Mouse (Mus musculus) heart, embryonic 10.5 days (tissue): Measurements from ENCODE around the gene Olfr356. TPM values are rescaled to one million over a fixed set of nuclear protein-coding genes. Genes with fewer than 3 reads are reported as not detected.

ENCODE experiments used
- DNase-seq: peaks from one replicate; pipeline ENCODE4 v3.0.0-alpha.2; 2017; ENCODE audit warnings: low spot score
- H3K27ac ChIP-seq: fragments of 300-500 bp; sonication (generic); 2 replicates; pipeline ENCODE4 v1.5.1; 2016; ENCODE audit warnings: mild to moderate bottlenecking
- H3K27me3 ChIP-seq: fragments of 300-500 bp; sonication (generic); 2 replicates; pipeline ENCODE4 v1.6.1; 2016; ENCODE audit warnings: mild to moderate bottlenecking; ENCODE audit not compliant: poor library complexity, insufficient read depth, severe bottlenecking
- H3K36me3 ChIP-seq: fragments of 300-500 bp; sonication (generic); 2 replicates; pipeline ENCODE4 v1.6.1; 2016; ENCODE audit warnings: mild to moderate bottlenecking, moderate library complexity
- H3K4me1 ChIP-seq: fragments of 300-500 bp; sonication (generic); 2 replicates; pipeline ENCODE4 v1.6.1; 2016; ENCODE audit warnings: mild to moderate bottlenecking
- H3K4me3 ChIP-seq: fragments of 300-500 bp; sonication (generic); 2 replicates; pipeline ENCODE4 v1.5.1; 2016; ENCODE audit warnings: mild to moderate bottlenecking, moderate library complexity
- H3K9me3 ChIP-seq: fragments of 300-500 bp; sonication (generic); 2 replicates; pipeline ENCODE4 v1.6.1; 2016; ENCODE audit warnings: mild to moderate bottlenecking, moderate library complexity
- WGBS: fragments of 180-500 bp; shearing (Covaris S2); methylation state at CpG from one replicate; pipeline ENCODE4 v1.1.7; 2016; 5-methylcytosine and 5-hydroxymethylcytosine counted together
- polyA plus RNA-seq: library from polyadenylated mRNA; unstranded; fragments of >200 nt; fragmentation: Nextera tagmentation; extraction: Ambion mirVana; gene quantifications from 2 replicates; pipeline ENCODE4 v1.2.1, GENCODE M21; 2016

Gene Olfr356
- not detected in 2 replicates for polyA plus RNA-seq

DNA sequence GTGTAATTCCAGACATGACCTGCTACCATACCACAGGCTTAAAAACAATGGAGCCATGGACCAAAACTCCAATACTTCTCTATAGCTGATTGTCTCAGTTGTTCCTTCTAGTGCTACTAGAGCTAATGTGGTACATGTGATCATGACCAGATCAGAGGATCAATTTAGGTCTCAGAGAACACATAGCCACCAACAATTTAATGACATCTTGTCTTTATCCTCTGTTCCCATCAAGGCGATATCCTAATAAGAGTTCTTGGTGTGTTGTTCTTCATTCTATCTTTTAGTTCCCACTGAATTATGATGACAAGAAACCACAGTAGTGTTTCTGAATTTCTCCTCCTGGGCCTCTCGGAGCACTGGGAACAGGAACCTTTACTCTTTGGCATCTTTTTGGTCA is at the start of gene Olfr356:
Olfr356 (plus strand) TSS at position 301 of the 400 bp plus-strand sequence.
- H3K9me3 ChIP-seq = peaks cover 4% of the 10 kb centered on the region
- H3K36me3 ChIP-seq = no peaks in the 10 kb centered on the region
- no peak within 1 kb of the TSS for H3K27ac ChIP-seq
- no peaks in the 10 kb centered on the region for H3K4me1 ChIP-seq
- WGBS = 73% methylated on average over 2 of the region's 2 CpGs
- no peaks in the 10 kb centered on the region for H3K27me3 ChIP-seq
- H3K4me3 ChIP-seq = no peak within 1 kb of the TSS
- DNase-seq = no peak

DNA sequence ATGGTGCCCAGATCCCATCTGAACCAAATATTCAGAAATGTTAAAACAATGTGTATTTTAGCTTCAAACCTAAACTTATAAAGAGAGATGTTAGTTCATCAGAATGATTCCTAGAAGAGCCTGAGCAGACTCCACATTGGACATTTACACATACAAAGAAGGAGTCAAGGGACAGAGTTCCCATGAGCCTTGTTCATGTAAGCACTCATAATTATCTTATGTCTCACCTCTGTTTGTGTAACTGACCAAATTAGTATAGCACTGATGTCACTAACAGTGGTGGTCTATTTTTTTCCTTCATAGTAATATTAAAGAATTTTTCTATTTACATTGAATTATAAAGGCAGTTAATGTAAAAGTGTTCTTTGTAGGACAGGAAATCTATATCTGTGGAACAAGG is 44.1 kb upstream of the Olfr356 start, which contains the start of gene Olfr353:
Olfr353 (minus strand) TSS at position 101 of the 400 bp plus-strand sequence.
- Histone ChIP-seq H3K4me3 (no peak within 1 kb of the TSS), H3K27ac (no peak within 1 kb of the TSS), H3K9me3 (0 out of 2 replicates have a peak, but pooled peaks cover 8% of the 10 kb centered on the region), H3K27me3 (no peaks in the 10 kb centered on the region), H3K36me3 (no peaks in the 10 kb centered on the region), H3K4me1 (no peaks in the 10 kb centered on the region)
- no peak for DNase-seq

DNA sequence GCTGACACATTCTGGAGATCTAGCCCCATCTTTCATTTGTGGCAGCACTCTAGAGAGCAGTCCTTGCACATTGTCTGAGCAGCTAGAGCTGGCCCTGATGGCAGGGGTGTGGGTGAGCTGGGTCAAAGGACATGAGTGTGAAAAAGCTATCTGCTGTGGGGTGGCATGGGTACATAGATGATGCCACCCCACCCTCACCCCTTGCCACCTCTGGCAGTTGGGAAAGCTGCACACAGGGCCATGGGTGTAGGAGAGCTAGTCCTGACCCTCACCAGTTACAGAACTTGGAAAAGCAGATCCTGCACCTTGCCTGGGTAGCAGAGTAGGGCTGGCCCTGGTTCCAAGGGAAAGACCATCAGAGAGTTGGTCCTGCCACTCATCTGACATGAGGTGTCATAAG is 39.8 kb upstream of the Olfr356 start:
- no peaks in the 10 kb centered on the region for H3K4me1 ChIP-seq

DNA sequence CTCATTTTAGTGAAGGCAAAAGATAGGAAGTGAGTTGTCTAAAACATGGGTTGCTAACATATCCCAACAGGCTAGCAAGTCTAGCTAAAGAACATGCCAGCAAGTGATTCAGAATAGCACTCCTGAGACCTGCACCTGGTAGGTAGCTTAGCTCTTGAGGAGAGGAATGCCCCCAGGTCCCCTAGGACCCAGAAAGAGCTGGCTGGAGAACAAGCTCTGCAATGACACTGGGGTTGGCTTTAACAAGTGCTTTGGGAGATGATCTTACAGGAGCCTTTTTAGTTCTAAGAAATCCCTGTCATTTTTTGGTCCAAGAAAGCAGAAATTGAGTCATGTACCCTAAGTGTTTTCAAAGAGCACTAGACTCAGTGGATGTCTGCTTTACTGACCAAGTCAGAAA is 31.5 kb upstream of the Olfr356 start, which contains the start of gene Olfr354:
Olfr354 (plus strand) TSS at position 301 of the 400 bp plus-strand sequence.
- Histone ChIP-seq H3K9me3 (peaks cover 8% of the 10 kb centered on the region), H3K36me3 (no peaks in the 10 kb centered on the region), H3K27me3 (no peaks in the 10 kb centered on the region), H3K27ac (no peak within 1 kb of the TSS), H3K4me3 (no peak within 1 kb of the TSS), H3K4me1 (no peaks in the 10 kb centered on the region)
- DNase-seq = no peak

More for the DNA sequence above, 39.8 kb upstream of the Olfr356 start:
- Histone ChIP-seq H3K9me3 (peaks cover 17% of the 10 kb centered on the region; the same call in 1 of the 2 replicates), H3K27ac (no peak overlapping the region), H3K27me3 (no peaks in the 10 kb centered on the region), H3K4me3 (no peak overlapping the region), H3K36me3 (no peaks in the 10 kb centered on the region)
- DNase-seq = no peak

DNA sequence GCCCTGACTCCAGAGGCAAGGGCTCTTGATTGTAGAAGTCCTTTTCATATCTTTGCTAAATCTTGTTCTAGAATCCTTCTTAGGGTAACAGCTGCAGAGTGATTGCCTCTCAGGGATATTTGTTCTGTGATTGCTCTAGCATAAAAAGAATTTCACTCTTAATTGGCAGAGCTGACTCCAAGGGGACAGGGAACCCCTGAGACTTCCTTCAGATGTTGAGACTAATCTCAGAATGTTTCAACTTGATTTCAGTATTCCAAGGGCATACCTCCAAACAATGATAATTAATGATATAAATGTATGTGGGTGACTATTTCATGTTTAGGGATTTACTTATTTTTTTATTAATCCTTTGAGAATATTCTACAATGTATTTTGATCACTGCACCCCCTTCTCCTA is 8.1 kb upstream of the Olfr356 start, which contains the start of gene Olfr355:
Olfr355 (minus strand) TSS at position 101 of the 400 bp plus-strand sequence.
- no peak for DNase-seq
- Histone ChIP-seq H3K4me1 (no peaks in the 10 kb centered on the region), H3K4me3 (no peak within 1 kb of the TSS), H3K27me3 (no peaks in the 10 kb centered on the region), H3K27ac (no peak within 1 kb of the TSS), H3K36me3 (no peaks in the 10 kb centered on the region), H3K9me3 (peaks cover 6% of the 10 kb centered on the region; the same call in 1 of the 2 replicates)

Other genes with a start within 250 kb of the Olfr356 start
- not detected in 2 replicates for gene Olfr347, start 205.2 kb upstream of the Olfr356 start, polyA plus RNA-seq
- not detected in 2 replicates for gene Olfr348, start 152.8 kb upstream of the Olfr356 start, polyA plus RNA-seq
- gene Olfr50, start 146.6 kb upstream of the Olfr356 start, polyA plus RNA-seq = not detected in 2 replicates
- gene Olfr3, start 120.1 kb upstream of the Olfr356 start, polyA plus RNA-seq = not detected in 2 replicates
- gene Olfr350, start 90.8 kb upstream of the Olfr356 start, polyA plus RNA-seq = not detected in 2 replicates
- gene Olfr351, start 74.5 kb upstream of the Olfr356 start, polyA plus RNA-seq = not detected in 2 replicates
- not detected in 2 replicates for gene Olfr352, start 68.7 kb upstream of the Olfr356 start, polyA plus RNA-seq
- not detected in 2 replicates for gene Olfr353, start 44.2 kb upstream of the Olfr356 start, polyA plus RNA-seq
- not detected in 2 replicates for gene Olfr354, start 31.4 kb upstream of the Olfr356 start, polyA plus RNA-seq
- gene Olfr355, start 8.2 kb upstream of the Olfr356 start, polyA plus RNA-seq = not detected in 2 replicates
- gene Olfr357, start 56.7 kb downstream of the Olfr356 start, polyA plus RNA-seq = not detected in 2 replicates
- not detected in 2 replicates for gene Olfr358, start 72.2 kb downstream of the Olfr356 start, polyA plus RNA-seq
- not detected in 2 replicates for gene Olfr360, start 128.6 kb downstream of the Olfr356 start, polyA plus RNA-seq
- gene Olfr361, start 152.2 kb downstream of the Olfr356 start, polyA plus RNA-seq = not detected in 2 replicates
- not detected in 2 replicates for gene Olfr362, start 180.8 kb downstream of the Olfr356 start, polyA plus RNA-seq
- not detected in 2 replicates for gene Olfr364-ps1, start 202.2 kb downstream of the Olfr356 start, polyA plus RNA-seq